Comparison of ENCODE assay signal across 8 mouse cellular contexts in the genomic region with DNA sequence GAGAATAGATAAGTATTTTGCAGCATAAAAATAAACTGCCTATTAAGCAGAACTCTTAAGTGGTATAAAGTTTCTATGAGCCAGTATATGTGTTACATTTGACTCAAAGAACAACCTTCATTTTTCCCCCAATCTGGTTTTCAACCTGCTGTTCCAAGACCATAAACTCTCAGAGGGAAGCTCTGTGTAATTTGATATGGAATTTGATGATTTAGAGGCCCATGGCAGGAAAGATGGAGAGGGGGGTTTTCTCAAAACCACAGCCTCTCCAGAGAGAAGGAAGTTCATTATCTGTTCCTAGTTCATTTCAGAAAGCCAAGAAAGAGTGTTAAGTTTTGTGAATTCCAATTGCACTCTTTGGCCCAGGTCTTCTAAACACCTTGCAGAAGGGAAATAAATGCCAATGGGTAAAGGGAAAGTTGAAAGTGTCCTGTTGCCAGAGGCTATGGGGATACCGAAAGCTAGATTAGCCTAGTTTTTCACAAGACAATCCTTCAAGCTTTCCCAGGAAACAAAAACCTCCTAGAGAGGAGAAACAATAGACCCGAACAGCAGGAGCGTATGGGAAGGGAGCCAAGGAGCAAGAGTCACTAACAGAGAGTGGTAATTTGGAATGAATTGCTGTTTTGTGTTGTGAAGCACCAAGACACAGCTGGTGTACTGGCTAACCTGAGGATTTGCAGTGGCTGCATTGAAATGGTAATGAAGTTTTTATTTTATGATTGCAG.
DNase-seq lines count a peak whose midpoint lies in the region; ATAC-seq and TF ChIP-seq lines count a peak whose summit lies in the region.

No protein-coding gene starts in this region.

- peaks cover 11% of the 10 kb centered on the region for H3K4me1 ChIP-seq in heart, embryonic 13.5 days
- H3K4me1 ChIP-seq in heart, embryonic 12.5 days (replicated peaks) = 0 out of 2 replicates have a peak, but pooled peaks cover 3% of the 10 kb centered on the region
- peaks cover 4% of the 10 kb centered on the region; the same call in 1 of the 2 replicates for H3K4me1 ChIP-seq in forebrain, postnatal 0 days (ENCODE audit: insufficient read depth)
- no peaks in the 10 kb centered on the region for H3K4me1 ChIP-seq in lung, postnatal 0 days (ENCODE audit: insufficient read depth, low read depth, low read length)

- WGBS in heart, embryonic 13.5 days = 45% methylated on average over 3 of the region's 3 CpGs
- 41% methylated on average over 3 of the region's 3 CpGs for WGBS in heart, embryonic 12.5 days
- 6% methylated on average over 3 of the region's 3 CpGs for WGBS in forebrain, postnatal 0 days
- 18% methylated on average over 3 of the region's 3 CpGs for WGBS in lung, postnatal 0 days

- CTCF ChIA-PET in Patski (lab: Charles Lee) = interaction anchor here (0.6 to 0.8 kb wide), 2 partner anchors 104 to 105 kb away, joined by 3 read pairs; no protein-coding TSS in a partner anchor

- peak; percentile 71 for DNase-seq in Patski (ENCODE audit: low read depth, low spot score)
- peak; percentile 30 for DNase-seq in forebrain, postnatal 0 days
- peak; percentile 55 for DNase-seq in lung, postnatal 0 days (ENCODE audit: low spot score)
- no peak for DNase-seq in c-Kit-positive CD71-positive TER-119-positive erythroid progenitor cells, embryonic 14.5 days (ENCODE audit: low spot score)
- no peak for DNase-seq in thymus, postnatal 10 days (ENCODE audit: low spot score in 2 of 2)
- DNase-seq in right cerebral cortex, postnatal 4 days = no peak

- H3K9me3 ChIP-seq in heart, embryonic 13.5 days = no peaks in the 10 kb centered on the region
- H3K9me3 ChIP-seq in heart, embryonic 12.5 days (replicated peaks) = no peaks in the 10 kb centered on the region
- no peaks in the 10 kb centered on the region for H3K9me3 ChIP-seq in forebrain, postnatal 0 days (ENCODE audit: low read length)
- no peaks in the 10 kb centered on the region for H3K9me3 ChIP-seq in lung, postnatal 0 days (ENCODE audit: low read length)

- no peak overlapping the region for H3K4me3 ChIP-seq in heart, embryonic 13.5 days
- H3K4me3 ChIP-seq in heart, embryonic 12.5 days = no peak overlapping the region
- no peak overlapping the region for H3K4me3 ChIP-seq in forebrain, postnatal 0 days (ENCODE audit: low read depth, low read length)
- no peak overlapping the region for H3K4me3 ChIP-seq in lung, postnatal 0 days (ENCODE audit: low read depth, low read length)

- no peak for TF ChIP-seq EP300 in lung, postnatal 0 days (IDR thresholded peaks at IDR 0.05)

- no peak for TF ChIP-seq CTCF in Patski (IDR thresholded peaks at IDR 0.05)
- no peak for TF ChIP-seq CTCF in forebrain, postnatal 0 days (IDR thresholded peaks at IDR 0.05; ENCODE audit: low read depth)
- TF ChIP-seq CTCF in lung, postnatal 0 days (IDR thresholded peaks at IDR 0.05) = no peak

- H3K36me3 ChIP-seq in heart, embryonic 13.5 days = no peaks in the 10 kb centered on the region
- H3K36me3 ChIP-seq in heart, embryonic 12.5 days = no peaks in the 10 kb centered on the region
- no peaks in the 10 kb centered on the region for H3K36me3 ChIP-seq in forebrain, postnatal 0 days (ENCODE audit: insufficient read depth)
- H3K36me3 ChIP-seq in lung, postnatal 0 days (ENCODE audit: insufficient read depth, low read length) = no peaks in the 10 kb centered on the region

- in situ Hi-C loops in Patski (cut with MboI; ENCODE audit: low pct_unique_long_range_greater_than_20kb) = no loop called here

- no peak for ATAC-seq in heart, embryonic 13.5 days (ENCODE audit: extremely low read depth, insufficient number of reproducible peaks, low FRiP score, low TSS enrichment)
- no peak for ATAC-seq in heart, embryonic 12.5 days (ENCODE audit: insufficient number of reproducible peaks, low FRiP score)
- no peak for ATAC-seq in Patski
- peak; percentile 73 for ATAC-seq in forebrain, postnatal 0 days
- no peak; the same call in 1 of the 2 replicates for ATAC-seq in lung, postnatal 0 days

- no peak overlapping the region for H3K4me2 ChIP-seq in heart, embryonic 13.5 days
- no peak overlapping the region for H3K4me2 ChIP-seq in heart, embryonic 12.5 days
- H3K4me2 ChIP-seq in forebrain, postnatal 0 days (ENCODE audit: low read depth) = no peak overlapping the region
- H3K4me2 ChIP-seq in lung, postnatal 0 days (replicated peaks; ENCODE audit: low read depth, low read length) = no peak overlapping the region

- POLR2A ChIA-PET in Patski (lab: Charles Lee) = no interaction called here

- H3K9ac ChIP-seq in heart, embryonic 13.5 days = no peak overlapping the region
- no peak overlapping the region for H3K9ac ChIP-seq in heart, embryonic 12.5 days
- H3K9ac ChIP-seq in forebrain, postnatal 0 days = no peak overlapping the region
- no peak overlapping the region for H3K9ac ChIP-seq in lung, postnatal 0 days (replicated peaks; ENCODE audit: low read depth)

- peak overlapping the region; percentile 37 for H3K27ac ChIP-seq in heart, embryonic 13.5 days (replicated peaks)
- no peak overlapping the region for H3K27ac ChIP-seq in heart, embryonic 12.5 days (ENCODE audit: poor library complexity, severe bottlenecking)
- H3K27ac ChIP-seq in forebrain, postnatal 0 days (ENCODE audit: low read depth, low read length) = no peak overlapping the region
- H3K27ac ChIP-seq in lung, postnatal 0 days (ENCODE audit: low read length) = no peak overlapping the region

- H3K27me3 ChIP-seq in heart, embryonic 13.5 days (replicated peaks) = no peaks in the 10 kb centered on the region
- H3K27me3 ChIP-seq in heart, embryonic 12.5 days (replicated peaks) = no peaks in the 10 kb centered on the region
- no peaks in the 10 kb centered on the region for H3K27me3 ChIP-seq in Patski
- H3K27me3 ChIP-seq in forebrain, postnatal 0 days (ENCODE audit: insufficient read depth, low read length) = no peaks in the 10 kb centered on the region
- no peaks in the 10 kb centered on the region for H3K27me3 ChIP-seq in lung, postnatal 0 days (replicated peaks; ENCODE audit: insufficient read depth, low read length)

Comparison
In these comparisons a context has a peak if more than half of its experiments do, and no peak if none do; other contexts are left out.
1. DNase-seq: peak in Patski (single experiment), forebrain, postnatal 0 days (single experiment) and lung, postnatal 0 days (single experiment); none in c-Kit-positive CD71-positive TER-119-positive erythroid progenitor cells, embryonic 14.5 days (single experiment), thymus, postnatal 10 days (0 of 2) and right cerebral cortex, postnatal 4 days (single experiment).